Mouse (Mus musculus) lung, adult 2 months (tissue): Measurements from ENCODE around the gene Ebf4.

ENCODE experiments used
- CTCF ChIP-seq: fragments of 200-500 bp; IDR thresholded peaks from 2 replicates; pipeline ENCODE4 v1.5.1; 2011; ENCODE audit warnings: mild to moderate bottlenecking, low read length, control low read depth; ENCODE audit not compliant: insufficient read depth
- POLR2A ChIP-seq: fragments of 200-500 bp; IDR thresholded peaks from 2 replicates; pipeline ENCODE4 v1.6.1; 2011; ENCODE audit warnings: low read depth, mild to moderate bottlenecking, control low read depth, low read length, borderline replicate concordance; ENCODE audit errors: extremely low read depth

DNA sequence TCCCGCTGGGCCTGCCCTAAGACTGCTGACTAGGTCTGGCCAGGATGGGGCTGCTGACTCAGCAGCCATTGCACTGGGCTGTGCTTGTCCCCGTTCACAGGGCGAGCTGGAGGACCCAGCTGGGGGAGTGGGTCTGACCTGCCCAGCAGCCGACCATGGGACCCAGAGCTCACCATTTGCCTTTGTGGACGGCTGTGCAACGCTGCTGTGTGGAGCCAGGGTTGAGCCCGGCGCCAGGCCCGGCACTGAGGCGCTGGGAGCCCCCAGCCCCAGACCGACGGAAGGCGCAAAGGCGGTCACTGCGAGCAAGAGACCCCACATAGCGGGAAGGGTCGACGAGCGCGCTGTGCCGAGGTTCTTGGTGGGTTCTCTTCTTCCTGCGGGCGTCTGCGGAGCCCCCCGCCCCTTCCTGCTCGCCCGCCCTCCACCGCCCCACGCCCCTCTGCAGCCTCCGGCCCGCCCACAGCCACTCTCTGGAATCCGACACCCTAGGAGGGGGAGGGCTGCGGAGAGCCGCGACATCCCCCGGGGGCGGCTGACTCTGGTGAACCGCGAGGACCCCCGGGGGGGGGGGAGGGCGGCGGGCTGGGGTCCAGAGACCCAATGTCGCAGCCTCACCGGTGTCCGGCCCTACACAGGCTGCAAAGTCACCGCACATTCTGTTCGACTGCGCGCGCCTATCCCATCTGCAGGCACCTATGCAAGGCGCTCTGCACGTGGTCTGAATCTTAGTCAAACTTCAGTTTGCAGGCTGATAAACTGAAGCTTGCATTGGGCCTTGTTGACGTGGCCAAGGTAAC lies 102.4 kb downstream of the Ebf4 start, which contains the start of gene Cpxm1:
- TF ChIP-seq POLR2A (no peak), CTCF (no peak)
